ENCODE assay signal across 9 mouse cellular contexts in genomic region chr4:151339421-151339820, GRCm38 (mm10).
DNase-seq lines count a peak whose midpoint lies in the region; ATAC-seq lines count a peak whose summit lies in the region.
"Had no signal": no experiment of that assay in that cellular context is flagged by ENCODE, and none has a peak within 500 bp of the region (broad histone marks: within the 10 kb centered on the region; RNA-seq: fewer than 3 reads in every experiment).

No protein-coding gene starts in this region.

- H3K27ac ChIP-seq in stomach, embryonic 15.5 days = no peak overlapping the region
- H3K27ac ChIP-seq: hindbrain, embryonic 10.5 days had no signal

- no peaks in the 10 kb centered on the region for H3K36me3 ChIP-seq in stomach, embryonic 15.5 days
- H3K36me3 ChIP-seq: hindbrain, embryonic 10.5 days had no signal

- WGBS in stomach, embryonic 15.5 days = 67% methylated on average over 7 of the region's 7 CpGs

- no peak overlapping the region for H3K4me3 ChIP-seq in stomach, embryonic 15.5 days (replicated peaks)
- H3K4me3 ChIP-seq: hindbrain, embryonic 10.5 days had no signal

- peak; percentile 42 for ATAC-seq in stomach, embryonic 15.5 days (ENCODE audit: insufficient read depth, low FRiP score, low read depth)

- H3K9ac ChIP-seq in stomach, embryonic 15.5 days = no peak overlapping the region

- no peaks in the 10 kb centered on the region for H3K4me1 ChIP-seq in stomach, embryonic 15.5 days

- H3K9me3 ChIP-seq in stomach, embryonic 15.5 days = no peaks in the 10 kb centered on the region
- H3K9me3 ChIP-seq: hindbrain, embryonic 10.5 days had no signal

- no peak overlapping the region for H3K4me2 ChIP-seq in stomach, embryonic 15.5 days

- H3K27me3 ChIP-seq in stomach, embryonic 15.5 days (replicated peaks) = no peaks in the 10 kb centered on the region

- peak; percentile 72 to 78 for DNase-seq in frontal cortex, adult 2 months (ENCODE audit: extremely low spot score in 1 of 2, low spot score in 1 of 2)
- no peak for DNase-seq in frontal cortex, postnatal 10 days (ENCODE audit: low spot score in 2 of 2)
- peak; percentile 68 for DNase-seq in ovary, adult 18-20 months (ENCODE audit: low spot score)
- no peak for DNase-seq in ovary, postnatal 14 days (ENCODE audit: low spot score)
- DNase-seq in cerebellum, postnatal 25 days = peak; percentile 51 to 68
- no peak for DNase-seq in thymus, postnatal 4 days
- DNase-seq in gastrocnemius, postnatal 4 days (ENCODE audit: low spot score in 2 of 2) = no peak

Comparison
In these comparisons a context has a peak if more than half of its experiments do, and no peak if none do; other contexts are left out.
1. DNase-seq: peak in frontal cortex, adult 2 months (2 of 2), ovary, adult 18-20 months (single experiment) and cerebellum, postnatal 25 days (2 of 2); none in frontal cortex, postnatal 10 days (0 of 2), ovary, postnatal 14 days (single experiment), thymus, postnatal 4 days (single experiment) and gastrocnemius, postnatal 4 days (0 of 2).